Mouse (Mus musculus) CH12.LX (cell line): ENCODE results near the gene Endou. TPM values are rescaled to one million over a fixed set of nuclear protein-coding genes. Genes with fewer than 3 reads are reported as not detected.

Experiments
- DNase-seq: peaks from one replicate; pipeline ENCODE4 v3.0.0-alpha.2; 2013; ENCODE audit errors: extremely low read depth
- H3K27ac ChIP-seq: 2 replicates; pipeline ENCODE4 v1.5.1; 2012; ENCODE audit warnings: low read depth, mild to moderate bottlenecking, control low read depth, moderate library complexity; ENCODE audit not compliant: insufficient read depth
- H3K27me3 ChIP-seq: replicated peaks from 2 replicates; pipeline ENCODE3; 2012; ENCODE audit warnings: inconsistent platforms
- H3K36me3 ChIP-seq, 2 experiments: replicated peaks in 1 of 2; 2 replicates each; pipeline versions ENCODE3 to v1.6.1; 2012; ENCODE audit warnings: inconsistent platforms in 1 of 2, low read length in 1 of 2, mild to moderate bottlenecking in 1 of 2, mixed read lengths in 1 of 2, moderate library complexity in 1 of 2; ENCODE audit not compliant: control insufficient read depth in 1 of 2, insufficient read depth in 1 of 2
- H3K4me1 ChIP-seq, 2 experiments: 2 replicates each; pipeline ENCODE4 v1.6.1; 2012; ENCODE audit warnings: inconsistent platforms in 1 of 2, moderate library complexity in 1 of 2; ENCODE audit not compliant: insufficient read depth in 2 of 2, control insufficient read depth in 1 of 2
- H3K4me2 ChIP-seq: 2 replicates; pipeline ENCODE4 v1.6.1; 2012; ENCODE audit warnings: low read depth, mild to moderate bottlenecking, control low read depth; ENCODE audit not compliant: poor library complexity, insufficient read depth, severe bottlenecking
- H3K4me3 ChIP-seq, 3 experiments: fragments of 150-350 bp in 1 of 3; sonication (generic) in 1 of 3; replicated peaks in 1 of 3; 2 replicates each; pipeline versions ENCODE3 to v1.5.1; 2011 to 2012; ENCODE audit warnings: low read depth in 2 of 3, low read length in 2 of 3, mild to moderate bottlenecking in 2 of 3, moderate library complexity in 2 of 3, control low read depth in 1 of 3, improper control_type of control experiment in 1 of 3, inconsistent platforms in 1 of 3, mixed read lengths in 1 of 3; ENCODE audit not compliant: poor library complexity in 1 of 3
- H3K79me2 ChIP-seq: replicated peaks from 2 replicates; pipeline ENCODE4 v1.6.1; 2012; ENCODE audit warnings: mild to moderate bottlenecking, moderate library complexity; ENCODE audit not compliant: control insufficient read depth, poor library complexity, insufficient read depth, severe bottlenecking; ENCODE audit errors: extremely low read depth
- H3K9ac ChIP-seq: 2 replicates; pipeline ENCODE4 v1.6.1; 2012; ENCODE audit warnings: low read depth, mild to moderate bottlenecking, control low read depth, moderate library complexity; ENCODE audit not compliant: insufficient read depth
- H3K9me3 ChIP-seq: replicated peaks from 2 replicates; pipeline ENCODE3; 2012; ENCODE audit warnings: low read length, inconsistent platforms, mixed read lengths
- CHD2 ChIP-seq: IDR thresholded peaks from 2 replicates; pipeline ENCODE4 v1.6.1; 2011; ENCODE audit warnings: low read length, improper control_type of control experiment
- CTCF ChIP-seq, 2 experiments: IDR thresholded peaks in 1 of 2; conservative IDR thresholded peaks in 1 of 2; 2 replicates each; pipeline ENCODE4 v1.5.1; 2011 to 2012; ENCODE audit warnings: low read depth in 2 of 2, low read length in 2 of 2, improper control_type of control experiment in 1 of 2, inconsistent platforms in 1 of 2, mild to moderate bottlenecking in 1 of 2, moderate library complexity in 1 of 2
- IRF4 ChIP-seq: IDR thresholded peaks from 2 replicates; pipeline ENCODE4 v1.6.1; 2014; ENCODE audit warnings: low read depth, mild to moderate bottlenecking, inconsistent platforms, low read length, improper control_type of control experiment
- MAFK ChIP-seq: IDR thresholded peaks from 2 replicates; pipeline ENCODE4 v1.6.1; 2011; ENCODE audit warnings: low read length, improper control_type of control experiment; ENCODE audit not compliant: insufficient replicate concordance
- MXI1 ChIP-seq: IDR thresholded peaks from 2 replicates; pipeline ENCODE4 v1.6.1; 2011; ENCODE audit warnings: mild to moderate bottlenecking, low read depth, low read length, improper control_type of control experiment
- NRF1 ChIP-seq: IDR thresholded peaks from 2 replicates; pipeline ENCODE4 v1.6.1; 2014; ENCODE audit warnings: low read depth, mild to moderate bottlenecking, inconsistent platforms, low read length, improper control_type of control experiment, moderate library complexity
- POLR2AphosphoS2 ChIP-seq: IDR thresholded peaks from 2 replicates; pipeline ENCODE4 v1.6.1; 2011; ENCODE audit warnings: low read depth, low read length, improper control_type of control experiment
- SIN3A ChIP-seq: IDR thresholded peaks from 2 replicates; pipeline ENCODE4 v1.6.1; 2012; ENCODE audit warnings: low read length, improper control_type of control experiment, inconsistent platforms
- ZC3H11A ChIP-seq: IDR thresholded peaks from 2 replicates; pipeline ENCODE4 v1.6.1; 2012; ENCODE audit warnings: low read depth, mild to moderate bottlenecking, inconsistent platforms, low read length, improper control_type of control experiment
- dilution Hi-C: fragments of 300-500 bp; cut with MboI; formaldehyde crosslinking; loops from 2 replicates; pipeline ENCODE4 v1.14.3; 2020; ENCODE audit warnings: low sequenced_read_pairs; ENCODE audit not compliant: extremely low pct_unique_long_range_greater_than_20kb, extremely low pct_ligation_motif_present
- in situ Hi-C: fragments of 300-500 bp; cut with MboI; formaldehyde crosslinking; loops from 3 replicates; pipeline ENCODE4 v1.14.3; 2019; ENCODE audit warnings: low sequenced_read_pairs, low pct_ligation_motif_present, low pct_unique_long_range_greater_than_20kb, mixed read lengths
- polyA plus RNA-seq: library from polyadenylated mRNA; unstranded; fragments of >175 nt; gene quantifications from 2 replicates; pipeline ENCODE4 v1.2.1, GENCODE M21; 2012; ENCODE audit warnings: low read depth; ENCODE audit not compliant: insufficient read length
- total RNA-seq, 2 experiments: library from RNA; depleted of rRNA; stranded (reverse); fragments of 300-350 nt in 1 of 2; fragments of >200 nt in 1 of 2; gene quantifications; 2 replicates each; pipeline ENCODE4 v1.2.3; 2012 to 2014

The Endou gene
- total and polyA plus RNA-seq, 3 experiments, result 49.5 to 66.9 (median 64.0) TPM

DNA sequence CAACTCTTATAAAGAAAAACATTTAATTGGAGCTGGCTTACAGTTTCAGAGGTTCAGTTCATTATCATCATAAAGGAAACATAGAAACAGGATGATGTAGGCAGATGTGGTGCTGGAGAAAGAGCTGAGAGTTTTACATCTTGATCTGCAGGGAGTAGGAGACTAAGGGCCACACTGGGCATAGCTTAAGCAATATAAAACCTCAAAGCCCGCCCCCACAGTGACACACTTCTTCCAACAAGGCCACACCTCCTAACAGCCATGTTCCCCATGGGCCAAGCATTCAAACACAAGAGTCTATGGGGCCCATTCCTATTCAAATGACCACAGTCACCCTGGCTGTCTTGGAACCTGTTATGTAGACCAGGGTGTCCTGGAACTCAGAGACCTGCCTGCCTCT lies 48.4 kb upstream of the Endou start:
- Histone ChIP-seq H3K36me3 (no peaks in the 10 kb centered on the region), H3K79me2 (0 out of 2 replicates have a peak, but pooled peaks cover under 1% of the 10 kb centered on the region), H3K4me3 (no peak overlapping the region), H3K9ac (no peak overlapping the region), H3K4me2 (no peak overlapping the region), H3K9me3 (no peaks in the 10 kb centered on the region), H3K27ac (no peak overlapping the region), H3K4me1 (peaks cover 12 to 58% of the 10 kb centered on the region in 2 experiments), H3K27me3 (peaks cover 2% of the 10 kb centered on the region)
- DNase-seq, result no peak
- in situ Hi-C loops (loop anchor here (5.0 kb wide), 1 partner anchor 62 kb away; no protein-coding TSS in a partner anchor), dilution Hi-C loops (loop anchor here (25.0 kb wide), 1 partner anchor 183 kb away; the partner anchor contains the start of gene Tmem106c)
- TF ChIP-seq IRF4, result no peak

DNA sequence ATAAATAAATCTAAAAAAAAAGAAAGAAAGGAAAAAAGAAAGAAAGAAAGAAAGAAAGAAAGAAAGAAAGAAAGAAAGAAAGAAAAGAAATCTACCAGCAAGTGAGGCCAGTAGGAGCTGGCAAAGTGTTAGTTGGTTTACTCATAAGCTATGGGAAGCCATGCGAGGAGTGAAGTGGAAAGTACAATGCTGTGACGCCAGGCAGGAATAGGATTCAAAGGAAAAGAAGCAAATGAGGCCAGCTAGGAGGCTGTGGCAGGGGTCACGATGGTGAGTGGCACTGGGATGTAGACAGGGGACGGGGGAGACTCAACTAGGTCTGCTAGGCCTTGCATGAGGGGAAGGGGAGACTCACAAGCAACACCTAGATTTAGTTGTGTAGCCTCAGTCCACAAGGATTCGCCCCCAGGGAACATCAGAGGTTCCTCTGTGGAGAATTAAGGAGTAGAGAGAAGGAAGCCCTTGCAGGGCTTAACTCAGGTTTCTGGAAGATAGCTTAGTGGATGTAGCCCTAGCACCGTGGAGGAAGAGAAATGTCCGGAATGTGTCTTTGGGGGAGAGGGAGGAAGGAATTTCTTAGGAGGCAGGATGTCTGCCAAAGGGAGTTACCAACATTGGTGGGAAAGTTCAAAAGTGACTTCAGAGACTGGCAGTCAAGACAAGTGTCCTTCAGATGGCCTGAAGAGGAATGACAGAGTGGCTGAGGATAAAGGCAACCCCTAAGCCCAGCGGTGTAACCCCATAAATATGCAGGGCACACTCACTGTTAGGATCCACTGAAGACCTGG lies 47.4 kb upstream of the Endou start, which contains the start of gene Slc48a1:
Gene Slc48a1 (plus strand): TSS at position 210 of the 788 bp plus-strand sequence.
- H3K9ac ChIP-seq, result no peak within 1 kb of the TSS
- H3K27me3 ChIP-seq, result peaks cover 2% of the 10 kb centered on the region
- no peak within 1 kb of the TSS for H3K4me2 ChIP-seq
- in situ Hi-C loops, result loop anchor here (5.0 kb wide), 1 partner anchor 61 kb away; no protein-coding TSS in a partner anchor
- no peaks in the 10 kb centered on the region for H3K79me2 ChIP-seq
- no peaks in the 10 kb centered on the region for H3K9me3 ChIP-seq
- peaks cover 12 to 59% of the 10 kb centered on the region in 2 experiments for H3K4me1 ChIP-seq
- no peaks in the 10 kb centered on the region for H3K36me3 ChIP-seq
- TF ChIP-seq MAFK (no peak), POLR2AphosphoS2 (no peak), SIN3A (no peak), CTCF (conservative IDR thresholded peaks at IDR 0.05 in 1 of 2, IDR thresholded peaks at IDR 0.05 in 1 of 2; ENCODE audit: low read depth in 2 of 2, low read length in 2 of 2) (no peak), ZC3H11A (no peak), CHD2 (no peak)
- TF ChIP-seq, all 38 proteins: peak for 0
- DNase-seq, result no peak
- Histone ChIP-seq H3K27ac (no peak within 1 kb of the TSS), H3K4me3 (no peak within 1 kb of the TSS)
- dilution Hi-C loops, result loop anchor here (25.0 kb wide), 1 partner anchor 184 kb away; the partner anchor contains the start of gene Tmem106c

DNA sequence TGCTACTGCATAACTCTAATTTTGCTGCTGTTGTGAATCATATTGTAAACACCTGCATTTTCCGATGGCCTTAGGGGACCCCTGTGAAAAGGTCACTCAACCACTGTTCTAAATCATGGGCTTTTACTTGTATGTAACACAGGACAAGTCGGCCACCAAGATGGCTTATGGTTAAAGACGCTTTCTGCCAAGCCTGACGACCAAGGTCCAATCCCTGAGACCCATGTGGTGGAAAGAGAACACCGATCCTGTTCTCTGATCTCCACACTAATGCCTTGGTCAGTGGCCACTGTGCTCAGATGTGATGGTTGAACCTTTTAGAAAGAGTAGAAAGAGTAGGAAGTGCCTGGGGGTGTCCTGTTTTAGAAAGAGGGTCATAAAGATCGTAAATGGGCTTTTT lies 45.8 kb upstream of the Endou start:
- DNase-seq, result no peak
- H3K9me3 ChIP-seq, result no peaks in the 10 kb centered on the region
- no peaks in the 10 kb centered on the region for H3K79me2 ChIP-seq
- no peak overlapping the region for H3K4me3 ChIP-seq
- dilution Hi-C loops, result loop anchor here (25.0 kb wide), 1 partner anchor 185 kb away; the partner anchor contains the start of gene Tmem106c
- H3K27me3 ChIP-seq, result peaks cover 2% of the 10 kb centered on the region
- H3K4me1 ChIP-seq, result peaks cover 12 to 49% of the 10 kb centered on the region in 2 experiments
- in situ Hi-C loops, result loop anchor here (5.0 kb wide), 1 partner anchor 60 kb away; no protein-coding TSS in a partner anchor
- no peak overlapping the region for H3K27ac ChIP-seq
- TF ChIP-seq MXI1 (no peak), NRF1 (0 out of 2 replicates have a peak, but pooled peaks have one; percentile 4)
- H3K36me3 ChIP-seq, result no peaks in the 10 kb centered on the region
- H3K4me2 ChIP-seq, result no peak overlapping the region
- H3K9ac ChIP-seq, result no peak overlapping the region
